Mouse (Mus musculus) embryonic fibroblast, embryonic 13.5 days (primary cell): ENCODE data around the gene Fam184b.

ENCODE experiments used
- CTCF ChIP-seq: IDR thresholded peaks from 2 replicates; pipeline ENCODE4 v1.5.1; 2011; ENCODE audit warnings: mild to moderate bottlenecking, control low read depth, low read length, moderate library complexity, borderline replicate concordance; ENCODE audit not compliant: insufficient read depth
- POLR2A ChIP-seq: IDR thresholded peaks from 2 replicates; pipeline ENCODE4 v1.6.1; 2011; ENCODE audit warnings: low read depth, mild to moderate bottlenecking, control low read depth, low read length, moderate library complexity

- no peak for TF ChIP-seq CTCF
- TF ChIP-seq POLR2A = no peak
Measured at GRCm38 (mm10) chr5:45496479-45496878, 142.9 kb downstream of the Fam184b start.
